Mouse (Mus musculus) gastrocnemius, adult 18-20 months (tissue): ENCODE measurements around the gene Ireb2. TPM values are rescaled to one million over a fixed set of nuclear protein-coding genes. Genes with fewer than 3 reads are reported as not detected.
A peak's percentile ranks its signal among the peaks of the same experiment; 100 is the strongest.
"Not testable (repeated sequence)": the region's sequence is repeated elsewhere in the genome, so short reads cannot be mapped to it uniquely, and the experiment has no call there.

Source experiments
- DNase-seq: peaks from one replicate; pipeline ENCODE4 v3.0.0; 2021; ENCODE audit warnings: low spot score
- long read RNA-seq, 2 experiments: library from polyadenylated mRNA; stranded (forward); transcript quantifications; one replicate each; pipeline ENCODE4 v2.0.0; 2021
- total RNA-seq, 2 experiments: library from RNA; stranded (reverse); gene quantifications; 2 replicates each; pipeline ENCODE4 v1.2.3; 2021

Ireb2 gene
- 10 to 100 TPM; 16.6 to 17.7 TPM for total RNA-seq
- long read RNA-seq, experiment 1, partial matches to known transcripts: 4 of 7 reads
- long read RNA-seq, experiment 1, other reads (novel, unspliced or antisense): 3 of 7 reads
- long read RNA-seq, experiment 2, full-length matches to known transcripts: 2 of 7 reads
- long read RNA-seq, experiment 2, partial matches to known transcripts: 3 of 7 reads
- long read RNA-seq, experiment 2, other reads (novel, unspliced or antisense): 2 of 7 reads

DNA sequence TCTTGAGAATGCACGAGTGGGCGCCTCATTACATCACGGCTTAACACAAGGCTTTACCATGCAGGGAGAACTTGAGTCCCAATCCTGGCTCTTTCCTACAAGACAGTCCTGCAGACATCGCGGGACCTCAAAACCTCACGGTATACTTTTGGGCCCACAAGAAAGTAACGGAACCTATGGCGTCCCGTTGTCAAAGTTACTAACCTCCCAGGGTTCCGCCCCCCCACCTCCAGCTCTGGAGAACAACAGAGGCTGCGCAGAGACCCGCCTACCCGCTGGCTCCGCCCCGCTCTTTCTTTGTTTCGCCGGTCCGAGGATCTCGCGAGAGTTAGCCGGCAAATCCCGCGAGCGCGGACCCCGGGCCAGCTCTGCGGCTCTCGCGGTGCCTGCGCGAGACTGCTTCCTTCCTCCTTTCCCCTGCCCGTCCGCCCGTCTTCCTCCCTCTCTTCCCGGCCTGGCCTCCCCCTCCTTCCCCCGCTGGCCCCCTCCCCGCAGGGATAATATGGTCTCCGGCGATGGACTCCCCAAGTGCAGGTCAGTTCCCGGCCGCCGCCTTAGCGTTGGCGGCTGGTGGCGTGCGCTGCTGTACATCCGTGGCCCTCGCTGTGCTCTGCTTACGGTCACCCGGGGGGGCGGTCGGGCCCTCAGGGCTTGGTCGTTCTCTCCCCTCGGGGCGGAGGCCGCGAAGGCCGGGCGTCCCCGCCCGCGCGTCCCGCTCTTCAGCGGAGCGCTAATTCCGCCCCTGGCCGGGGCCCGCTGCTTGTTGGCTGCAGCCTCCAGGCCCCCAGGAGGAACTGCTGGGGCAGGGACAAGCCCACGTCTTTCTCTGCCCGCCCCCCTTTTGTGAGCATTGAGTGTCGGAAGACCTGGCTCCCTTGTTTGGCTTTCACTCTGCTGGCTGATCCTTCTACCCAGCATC lies at the start of gene Ireb2:
Gene Ireb2 (plus strand): TSS at position 427 of the 919 bp plus-strand sequence.
- DNase-seq: peak; percentile 99

- no peak for DNase-seq
Observed at GRCm38 (mm10) chr9:54816508-54817201, 46.9 kb upstream of the Ireb2 start.

DNA sequence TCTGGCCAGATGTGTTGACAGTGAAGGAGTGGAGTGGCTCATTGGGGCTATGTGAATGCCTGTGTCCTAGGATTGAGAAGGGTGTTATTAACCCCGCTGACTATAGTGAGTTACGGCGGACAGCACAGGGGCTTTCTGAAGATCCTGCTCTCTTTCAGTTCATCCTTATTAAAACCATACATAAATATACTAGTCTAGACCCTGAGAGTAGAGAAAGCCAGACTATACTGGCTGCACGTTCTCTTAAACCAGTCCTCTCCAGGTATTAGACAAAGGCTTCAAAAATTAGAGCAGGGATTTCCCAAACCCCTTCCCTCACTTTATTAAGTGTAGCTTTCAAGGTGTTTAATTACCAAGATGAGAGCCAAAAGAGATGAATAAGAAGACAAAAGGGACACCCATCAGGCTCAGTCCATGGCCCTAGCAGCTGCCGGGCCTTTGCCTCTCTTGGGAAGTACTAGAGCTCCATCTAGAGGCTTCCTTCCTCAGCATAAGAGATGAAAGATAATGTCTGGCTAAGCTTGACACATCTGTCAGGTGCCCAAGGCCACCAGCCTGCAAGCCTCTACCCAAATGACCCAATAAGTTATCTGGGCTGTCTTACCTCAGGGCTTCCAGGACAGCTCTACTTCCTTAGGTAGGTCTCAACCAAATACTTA lies 42.0 kb upstream of the Ireb2 start:
- DNase-seq: peak; percentile 22

DNA sequence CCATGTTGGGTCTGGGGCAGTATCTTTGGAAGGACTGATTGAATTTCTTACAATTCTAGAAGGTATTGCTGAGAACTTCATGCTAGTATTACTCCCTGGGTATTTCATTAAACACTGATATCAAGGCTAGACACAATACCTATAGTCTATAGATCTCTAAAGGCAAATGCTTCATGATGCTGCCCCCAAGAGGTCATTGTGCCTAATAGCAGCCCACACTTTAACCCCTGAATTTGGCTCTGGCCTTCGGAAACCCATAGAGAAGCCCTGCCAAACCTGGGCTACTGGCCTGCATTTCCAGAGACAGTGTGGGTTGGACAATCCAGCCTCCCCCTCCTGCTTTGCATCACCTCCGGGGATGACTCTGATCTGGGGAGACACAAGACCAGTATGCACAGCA lies 33.8 kb upstream of the Ireb2 start:
- DNase-seq: no peak

GRCm38 (mm10) chr9:54830624-54831023 lies 33.0 kb upstream of the Ireb2 start:
- DNase-seq: no peak

DNA sequence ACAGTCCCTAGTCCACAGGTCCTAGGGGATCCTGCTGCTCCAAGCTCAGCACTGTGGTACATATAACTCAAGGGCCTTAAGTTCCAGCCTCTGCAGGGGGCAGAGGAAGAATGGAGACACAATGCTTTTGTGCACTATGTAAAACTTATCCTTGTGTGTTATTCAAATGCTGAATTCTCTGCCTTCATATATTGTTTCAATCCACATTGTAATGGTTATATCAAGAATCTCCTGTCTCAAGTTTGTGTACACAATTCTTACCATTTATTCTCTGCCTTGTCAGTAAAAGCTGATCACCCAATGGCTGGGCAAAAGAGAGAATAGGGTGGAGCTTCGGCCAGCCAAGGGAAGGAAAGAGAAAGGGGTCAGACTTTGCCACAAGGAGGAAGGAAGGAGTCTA lies 29.8 kb upstream of the Ireb2 start:
- DNase-seq: no peak

DNA sequence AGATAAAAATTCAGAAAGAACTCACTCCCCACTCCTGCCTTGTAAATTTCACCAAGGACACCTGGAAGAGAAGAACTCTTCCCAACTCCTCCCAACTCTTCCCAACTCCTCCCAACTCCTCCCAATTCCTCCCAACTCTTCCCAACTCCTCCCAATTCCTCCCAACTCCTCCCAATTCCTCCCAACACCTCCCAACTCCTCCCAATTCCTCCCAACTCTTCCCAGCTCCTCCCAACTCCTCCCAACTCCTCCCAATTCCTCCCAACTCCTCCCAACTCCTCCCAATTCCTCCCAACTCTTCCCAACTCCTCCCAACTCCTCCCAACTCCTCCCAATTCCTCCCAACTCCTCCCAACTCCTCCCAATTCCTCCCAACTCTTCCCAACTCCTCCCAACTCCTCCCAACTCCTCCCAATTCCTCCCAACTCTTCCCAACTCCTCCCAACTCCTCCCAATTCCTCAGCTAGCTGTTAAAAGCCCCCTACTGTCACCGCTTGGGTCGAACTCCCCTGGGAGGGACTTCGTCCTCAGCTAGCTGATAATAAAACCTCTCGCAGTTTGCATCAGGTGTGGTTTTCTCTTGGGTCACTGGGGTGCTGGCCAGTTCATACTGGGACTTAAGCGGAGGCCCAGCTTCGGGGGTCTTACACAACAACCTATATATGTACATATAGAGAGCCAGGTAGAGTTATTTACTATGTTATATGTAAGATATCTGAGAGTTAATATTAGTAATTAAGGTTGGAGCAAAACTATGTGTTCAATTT lies 27.5 kb upstream of the Ireb2 start:
- not testable (repeated sequence) for DNase-seq

- no peak for DNase-seq
Observed at GRCm38 (mm10) chr9:54837835-54838234, 25.8 kb upstream of the Ireb2 start.

GRCm38 (mm10) chr9:54840145-54840544 lies 23.4 kb upstream of the Ireb2 start:
- DNase-seq: no peak

DNA sequence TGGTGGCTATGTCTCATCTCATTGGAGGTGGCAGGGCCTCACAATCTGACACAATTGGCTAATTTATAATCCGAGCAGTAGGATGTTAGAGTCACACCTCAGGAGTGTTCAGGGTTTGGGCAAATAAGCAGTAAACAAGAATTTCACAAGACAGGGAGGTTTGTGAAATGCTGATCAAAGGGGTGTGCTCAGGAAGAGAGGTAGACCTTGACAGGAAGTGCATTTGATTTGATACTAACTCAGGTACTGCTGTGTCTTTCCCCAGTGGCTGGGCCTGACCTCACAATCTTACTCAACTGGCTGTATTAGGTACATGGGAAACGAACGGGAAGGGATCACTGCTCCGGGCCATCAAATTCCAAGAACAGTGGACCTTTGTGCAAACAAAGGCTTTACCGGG lies 21.3 kb upstream of the Ireb2 start:
- no peak for DNase-seq

- DNase-seq: no peak
Observed at GRCm38 (mm10) chr9:54843887-54844286, 19.7 kb upstream of the Ireb2 start.

- DNase-seq: no peak
Observed at GRCm38 (mm10) chr9:54844556-54845176, 18.9 kb upstream of the Ireb2 start.

DNA sequence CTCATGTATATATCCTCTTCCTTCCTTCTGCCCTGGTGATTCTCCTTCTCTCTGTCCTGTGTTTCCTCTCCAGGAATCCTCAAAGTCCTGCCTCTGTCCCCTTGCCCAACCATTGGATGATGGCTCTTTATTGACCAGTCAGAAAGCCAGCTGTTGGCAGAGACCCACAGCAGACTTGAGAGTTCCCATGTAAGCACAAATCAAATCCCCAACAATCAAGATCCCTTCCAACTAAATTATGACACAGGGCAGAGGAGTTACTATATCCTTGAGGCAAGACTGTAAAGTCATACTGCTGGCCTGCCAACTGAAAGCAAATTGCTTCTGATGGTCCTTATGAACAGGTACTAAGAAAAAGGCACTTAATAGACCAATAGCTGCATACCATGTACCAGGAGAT lies 15.4 kb upstream of the Ireb2 start:
- DNase-seq: no peak

DNA sequence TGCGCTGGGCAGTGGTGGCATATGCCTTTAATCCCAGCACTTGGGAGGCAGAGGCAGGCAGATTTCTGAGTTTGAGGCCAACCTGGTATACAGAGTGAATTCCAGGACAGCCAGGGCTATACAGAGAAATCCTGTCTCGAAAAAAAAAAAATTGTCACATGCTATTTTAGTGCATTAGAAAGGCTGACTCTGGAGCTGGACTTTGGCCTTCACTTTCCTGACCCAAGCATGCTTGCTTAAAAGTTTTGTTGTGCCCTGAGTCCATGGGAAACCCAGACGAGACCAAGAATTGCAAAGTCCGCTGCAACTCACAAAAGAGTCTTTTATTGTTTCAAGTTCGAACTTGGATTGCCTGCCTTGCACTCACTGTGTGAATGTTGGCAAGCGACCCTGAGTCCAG lies 10.6 kb upstream of the Ireb2 start:
- not testable (repeated sequence) for DNase-seq

DNA sequence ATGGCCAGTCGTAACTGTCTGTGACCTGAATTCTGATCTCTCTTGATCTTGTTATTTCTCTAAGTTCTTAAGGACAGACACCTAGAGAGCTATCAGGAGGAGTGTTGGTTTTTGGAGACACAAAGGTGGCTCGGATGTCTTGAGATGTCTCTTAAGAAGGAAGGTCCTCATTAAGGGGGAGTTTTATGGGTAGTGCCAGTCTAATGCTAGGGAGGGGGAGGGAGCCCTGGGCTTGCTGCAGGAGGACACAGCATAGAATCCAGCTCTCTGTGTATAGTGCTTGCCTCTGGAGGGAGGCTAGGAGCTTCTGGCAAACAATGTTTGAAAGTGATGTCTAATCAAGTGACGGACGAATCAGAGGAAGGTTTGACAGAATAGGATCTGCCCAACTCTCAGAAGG lies 10.0 kb upstream of the Ireb2 start:
- no peak for DNase-seq

GRCm38 (mm10) chr9:54855638-54856037 lies 8.0 kb upstream of the Ireb2 start:
- DNase-seq: no peak

- no peak for DNase-seq
Observed at GRCm38 (mm10) chr9:54856121-54856520, 7.5 kb upstream of the Ireb2 start.

DNA sequence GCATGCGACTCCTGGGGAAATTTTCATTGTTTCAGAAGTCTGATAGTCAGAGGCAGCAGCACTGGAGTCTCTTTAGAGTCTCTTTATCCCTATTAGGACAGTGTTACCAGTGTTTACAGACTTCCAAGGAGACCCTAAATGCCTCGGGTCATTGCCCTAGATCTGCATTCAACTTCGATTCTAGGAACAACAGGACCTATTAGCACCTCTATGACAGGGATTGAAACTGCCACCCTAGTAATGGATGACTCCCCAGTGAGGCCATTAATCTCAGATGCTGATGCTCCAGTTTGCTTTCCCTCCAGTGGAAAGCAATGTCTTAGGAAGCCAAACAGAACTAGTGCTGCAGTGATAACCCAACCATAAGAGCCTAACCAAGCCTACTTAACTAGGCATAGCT lies 6.1 kb upstream of the Ireb2 start:
- DNase-seq: no peak

- DNase-seq: no peak
Observed at GRCm38 (mm10) chr9:54860526-54860925, 3.1 kb upstream of the Ireb2 start.

GRCm38 (mm10) chr9:54878759-54879158 lies 15.2 kb downstream of the Ireb2 start:
- no peak for DNase-seq
